Mouse (Mus musculus) embryonic facial prominence, embryonic 11.5 days (tissue): ENCODE measurements at regions not wholly inside any gene's neighbourhood (a gene's known extent, or its start where the extent isn't known, plus 50 kb on each side); places are given as distances from the start of the nearest gene placed in this dataset.

Experiments used
- ATAC-seq: fragments of 200-750 bp; cut with Nextera tagmentation; replicated peaks from 2 replicates; pipeline ENCODE4 v1.8.0; 2017; ENCODE audit warnings: low read depth; ENCODE audit not compliant: insufficient number of reproducible peaks, low FRiP score, low TSS enrichment
- DNase-seq: peaks from one replicate; pipeline ENCODE4 v3.0.0-alpha.2; 2015; ENCODE audit warnings: low spot score
- H3K27ac ChIP-seq: fragments of 300-500 bp; sonication (generic); replicated peaks from 2 replicates; pipeline ENCODE4 v1.5.1; 2014; ENCODE audit warnings: mild to moderate bottlenecking, low read depth, low read length, control low read depth
- H3K27me3 ChIP-seq: fragments of 300-500 bp; sonication (generic); 2 replicates; pipeline ENCODE4 v1.6.1; 2014; ENCODE audit warnings: mild to moderate bottlenecking, low read length, moderate library complexity, mixed read lengths; ENCODE audit not compliant: control insufficient read depth, insufficient read depth
- H3K36me3 ChIP-seq: fragments of 300-500 bp; sonication (generic); replicated peaks from 2 replicates; pipeline ENCODE4 v1.6.1; 2014; ENCODE audit warnings: low read depth, mild to moderate bottlenecking, low read length, moderate library complexity, mixed read lengths; ENCODE audit not compliant: control insufficient read depth, insufficient read depth
- H3K4me1 ChIP-seq: fragments of 300-500 bp; sonication (generic); 2 replicates; pipeline ENCODE4 v1.6.1; 2014; ENCODE audit warnings: low read length, mixed read lengths; ENCODE audit not compliant: control insufficient read depth, insufficient read depth
- H3K4me2 ChIP-seq: fragments of 300-500 bp; sonication (generic); 2 replicates; pipeline ENCODE4 v1.6.1; 2014; ENCODE audit warnings: low read depth, mild to moderate bottlenecking, control low read depth, low read length, moderate library complexity
- H3K4me3 ChIP-seq: fragments of 300-500 bp; sonication (generic); 2 replicates; pipeline ENCODE4 v1.5.1; 2014; ENCODE audit warnings: low read depth, low read length, control low read depth
- H3K9ac ChIP-seq: fragments of 300-500 bp; sonication (generic); replicated peaks from 2 replicates; pipeline ENCODE4 v1.6.1; 2014; ENCODE audit warnings: mild to moderate bottlenecking, control low read depth, low read length
- H3K9me3 ChIP-seq: fragments of 300-500 bp; sonication (generic); replicated peaks from 2 replicates; pipeline ENCODE4 v1.6.1; 2016; ENCODE audit warnings: mild to moderate bottlenecking, low read length, inconsistent platforms, mixed read lengths; ENCODE audit not compliant: control insufficient read depth
- WGBS: fragments of 180-500 bp; shearing (Covaris S2); extraction: QIAGEN DNeasy Blood & Tissue Kit; methylation state at CpG from one replicate; pipeline ENCODE4 v1.1.7; 2014; 5-methylcytosine and 5-hydroxymethylcytosine counted together

DNA sequence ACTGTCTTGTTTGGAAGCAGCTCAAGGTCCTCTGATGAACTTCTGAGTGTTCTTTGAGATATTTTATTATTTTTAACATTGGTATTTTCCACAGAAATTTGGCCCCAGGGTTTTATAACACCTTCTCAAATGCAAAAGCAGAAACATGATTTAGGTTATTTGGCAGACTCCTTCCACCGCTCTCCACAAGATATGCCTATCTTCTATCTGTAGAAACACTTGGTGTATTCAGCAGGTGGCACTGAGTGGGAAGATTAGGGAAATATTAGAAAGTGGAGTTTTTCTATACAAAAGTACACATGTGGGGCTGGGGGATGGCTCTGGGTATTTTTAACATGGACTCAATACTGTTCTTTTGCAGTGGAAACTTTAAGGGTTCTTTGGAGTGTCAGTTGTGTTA lies 475.3 kb downstream of the Dach1 start:
- Histone ChIP-seq H3K27me3 (no peaks in the 10 kb centered on the region), H3K4me3 (no peak overlapping the region), H3K9ac (no peak overlapping the region), H3K36me3 (no peaks in the 10 kb centered on the region), H3K4me1 (no peaks in the 10 kb centered on the region), H3K9me3 (no peaks in the 10 kb centered on the region), H3K27ac (no peak overlapping the region), H3K4me2 (no peak overlapping the region)
- ATAC-seq, result no peak
- no peak for DNase-seq
- WGBS, result 94% methylated on average over 1 of the region's 1 CpGs

GRCm38 (mm10) chr14:97684617-97685016 lies 484.9 kb downstream of the Dach1 start:
- ATAC-seq (no peak), DNase-seq (no peak)
- Histone ChIP-seq H3K9me3 (no peaks in the 10 kb centered on the region), H3K27me3 (no peaks in the 10 kb centered on the region), H3K36me3 (no peaks in the 10 kb centered on the region), H3K4me3 (no peak overlapping the region), H3K9ac (no peak overlapping the region), H3K4me1 (no peaks in the 10 kb centered on the region), H3K27ac (no peak overlapping the region), H3K4me2 (no peak overlapping the region)
- whole genome bisulfite sequencing, result 87% methylated on average over 3 of the region's 3 CpGs

GRCm38 (mm10) chr14:97667806-97668205 lies 501.8 kb downstream of the Dach1 start:
- no peak overlapping the region for H3K4me3 ChIP-seq
- no peaks in the 10 kb centered on the region for H3K27me3 ChIP-seq
- H3K9ac ChIP-seq, result no peak overlapping the region
- 72% methylated on average over 2 of the region's 2 CpGs for WGBS
- no peak overlapping the region for H3K27ac ChIP-seq
- H3K4me1 ChIP-seq, result no peaks in the 10 kb centered on the region
- no peak for ATAC-seq
- H3K36me3 ChIP-seq, result no peaks in the 10 kb centered on the region
- no peak overlapping the region for H3K4me2 ChIP-seq
- peak; percentile 10 for DNase-seq
- H3K9me3 ChIP-seq, result no peaks in the 10 kb centered on the region

DNA sequence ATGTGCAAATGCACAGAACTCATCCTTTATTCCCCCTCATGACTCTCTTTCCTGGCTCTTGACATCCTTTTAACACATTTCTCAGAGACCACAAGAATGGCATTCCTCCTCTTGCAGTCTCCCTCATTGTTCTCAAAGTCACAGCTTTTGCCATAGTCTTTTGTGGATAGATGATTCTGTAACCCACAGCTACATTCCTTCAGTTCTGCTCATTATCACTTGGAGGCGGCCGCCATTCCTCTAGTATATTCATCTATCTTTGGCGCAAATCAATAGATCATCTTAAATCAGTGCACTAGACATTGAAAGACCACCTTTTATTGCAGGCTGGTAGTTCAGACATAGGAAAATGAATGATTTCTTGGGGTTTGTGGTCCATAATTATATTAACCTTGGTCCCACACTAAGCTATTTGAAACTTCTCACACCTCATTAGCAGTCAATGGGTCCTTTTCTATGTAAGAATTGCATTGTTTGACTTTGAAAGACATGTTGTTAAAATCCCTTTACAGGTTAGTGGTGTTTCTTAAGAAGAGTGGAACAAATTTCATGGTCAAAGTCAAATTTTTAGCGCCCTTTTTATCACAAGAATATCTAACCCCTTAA lies 531.3 kb downstream of the Dach1 start:
- Histone ChIP-seq H3K27me3 (no peaks in the 10 kb centered on the region), H3K4me3 (no peak overlapping the region), H3K9me3 (no peaks in the 10 kb centered on the region), H3K36me3 (no peaks in the 10 kb centered on the region), H3K27ac (no peak overlapping the region), H3K4me2 (no peak overlapping the region), H3K9ac (no peak overlapping the region), H3K4me1 (no peaks in the 10 kb centered on the region)
- WGBS, result 79% methylated on average over 4 of the region's 4 CpGs
- no peak for ATAC-seq
- no peak for DNase-seq

- H3K4me3 ChIP-seq, result no peak overlapping the region
- no peaks in the 10 kb centered on the region for H3K4me1 ChIP-seq
- ATAC-seq (no peak), DNase-seq (no peak)
- 95% methylated on average over 1 of the region's 1 CpGs for WGBS
- H3K27ac ChIP-seq, result no peak overlapping the region
- no peaks in the 10 kb centered on the region for H3K27me3 ChIP-seq
- H3K36me3 ChIP-seq, result no peaks in the 10 kb centered on the region
- no peak overlapping the region for H3K4me2 ChIP-seq
- H3K9ac ChIP-seq, result no peak overlapping the region
- no peaks in the 10 kb centered on the region for H3K9me3 ChIP-seq
Observed at GRCm38 (mm10) chr14:97611438-97611837, 558.1 kb downstream of the Dach1 start.

GRCm38 (mm10) chr14:97596694-97597093 lies 572.9 kb downstream of the Dach1 start:
- H3K27me3 ChIP-seq, result no peaks in the 10 kb centered on the region
- no peaks in the 10 kb centered on the region for H3K36me3 ChIP-seq
- H3K9ac ChIP-seq, result no peak overlapping the region
- 37% methylated on average over 5 of the region's 5 CpGs for WGBS
- no peak for ATAC-seq
- no peak overlapping the region for H3K27ac ChIP-seq
- no peak for DNase-seq
- H3K4me2 ChIP-seq, result no peak overlapping the region
- no peaks in the 10 kb centered on the region for H3K4me1 ChIP-seq
- no peaks in the 10 kb centered on the region for H3K9me3 ChIP-seq
- H3K4me3 ChIP-seq, result no peak overlapping the region

GRCm38 (mm10) chr14:97588611-97589010 lies 581.0 kb downstream of the Dach1 start:
- H3K36me3 ChIP-seq, result no peaks in the 10 kb centered on the region
- ATAC-seq (no peak), DNase-seq (no peak)
- H3K9ac ChIP-seq, result no peak overlapping the region
- no peaks in the 10 kb centered on the region for H3K9me3 ChIP-seq
- H3K27ac ChIP-seq, result no peak overlapping the region
- 74% methylated on average over 4 of the region's 4 CpGs for WGBS
- H3K4me2 ChIP-seq, result no peak overlapping the region
- H3K27me3 ChIP-seq, result no peaks in the 10 kb centered on the region
- H3K4me1 ChIP-seq, result no peaks in the 10 kb centered on the region
- H3K4me3 ChIP-seq, result no peak overlapping the region

DNA sequence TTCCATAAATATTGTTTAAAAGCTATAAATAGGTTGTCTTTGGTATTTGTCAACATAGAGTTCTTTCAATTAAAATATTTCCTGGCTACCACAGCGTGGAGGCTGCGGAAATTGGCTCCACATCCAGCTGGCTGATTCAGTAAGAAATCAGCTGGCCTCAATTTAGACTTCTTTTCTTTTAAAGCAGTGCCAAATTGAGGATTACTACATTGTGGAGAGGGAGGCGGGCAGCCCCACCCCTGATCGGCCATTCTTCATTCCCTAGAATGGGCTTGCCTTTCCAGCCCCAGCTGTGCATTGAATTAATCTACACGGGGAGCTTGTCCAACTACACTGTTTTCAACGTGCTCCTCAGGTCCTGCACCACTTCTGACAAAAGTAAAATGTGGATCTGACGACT lies 581.4 kb downstream of the Dach1 start:
- no peaks in the 10 kb centered on the region for H3K36me3 ChIP-seq
- H3K27ac ChIP-seq, result no peak overlapping the region
- DNase-seq (peak; percentile 76), ATAC-seq (peak; percentile 79; the same call in 1 of the 2 replicates)
- H3K9me3 ChIP-seq, result no peaks in the 10 kb centered on the region
- no peak overlapping the region for H3K4me3 ChIP-seq
- no peak overlapping the region for H3K4me2 ChIP-seq
- no peaks in the 10 kb centered on the region for H3K27me3 ChIP-seq
- H3K4me1 ChIP-seq, result no peaks in the 10 kb centered on the region
- WGBS, result 21% methylated on average over 7 of the region's 7 CpGs
- no peak overlapping the region for H3K9ac ChIP-seq
